Mouse (Mus musculus): Measurements from ENCODE around the gene Aldh4a1. TPM values are rescaled to one million over a fixed set of nuclear protein-coding genes. Genes with fewer than 3 reads are reported as not detected.

Gene Aldh4a1
- total and polyA plus RNA-seq, 2 experiments from 2014 or later: 26.6 to 43.3 TPM

DNA sequence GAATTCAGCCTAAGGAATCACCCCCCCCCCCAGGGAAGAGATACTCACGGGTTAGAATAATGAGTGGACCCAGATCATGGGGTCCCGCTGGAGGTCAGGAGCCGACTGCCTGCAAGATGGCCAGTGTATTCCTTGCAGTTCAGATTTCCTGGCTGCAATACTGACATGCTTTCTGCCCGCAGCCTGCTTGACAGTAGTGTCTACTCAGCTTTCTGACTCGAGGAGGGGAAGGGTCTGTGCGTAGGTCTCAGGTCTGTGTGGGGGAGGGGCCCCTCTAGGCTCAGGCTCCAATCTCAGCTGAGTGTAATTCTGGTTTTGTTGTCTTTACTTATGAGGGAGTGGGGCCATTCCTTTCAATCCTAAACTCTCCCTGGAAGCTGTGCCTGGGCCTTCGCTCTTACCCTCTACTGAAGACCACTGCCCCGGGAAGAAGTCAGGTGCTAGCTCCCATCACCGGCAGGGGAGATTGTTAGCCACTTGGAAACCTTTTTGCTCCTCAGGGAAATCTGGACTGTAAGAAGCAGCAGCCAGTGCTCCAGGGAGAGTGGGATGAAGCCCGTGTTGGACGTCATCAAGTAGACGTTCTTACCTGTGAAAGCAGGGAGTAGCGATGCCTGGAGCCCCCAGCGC is 46.3 kb upstream of the Aldh4a1 start:
- 48% methylated on average over 14 of the region's 14 CpGs for WGBS
- ATAC-seq (no peak), DNase-seq (ENCODE audit: low spot score) (peak; percentile 36)
- Histone ChIP-seq H3K27ac (no peak overlapping the region), H3K9me3 (ENCODE audit: low read length) (no peaks in the 10 kb centered on the region), H3K4me2 (ENCODE audit: low read depth, low read length) (peak overlapping the region; percentile 75), H3K36me3 (ENCODE audit: insufficient read depth, low read length) (no peaks in the 10 kb centered on the region), H3K27me3 (ENCODE audit: insufficient read depth, low read length) (no peaks in the 10 kb centered on the region), H3K4me1 (ENCODE audit: insufficient read depth, low read length) (peaks cover 36% of the 10 kb centered on the region), H3K4me3 (ENCODE audit: low read length) (peak overlapping the region; percentile 90), H3K9ac (replicated peaks; ENCODE audit: low read length) (peak overlapping the region; percentile 91)
- no peak for TF ChIP-seq CTCF (IDR thresholded peaks at IDR 0.05; ENCODE audit: low read depth)

DNA sequence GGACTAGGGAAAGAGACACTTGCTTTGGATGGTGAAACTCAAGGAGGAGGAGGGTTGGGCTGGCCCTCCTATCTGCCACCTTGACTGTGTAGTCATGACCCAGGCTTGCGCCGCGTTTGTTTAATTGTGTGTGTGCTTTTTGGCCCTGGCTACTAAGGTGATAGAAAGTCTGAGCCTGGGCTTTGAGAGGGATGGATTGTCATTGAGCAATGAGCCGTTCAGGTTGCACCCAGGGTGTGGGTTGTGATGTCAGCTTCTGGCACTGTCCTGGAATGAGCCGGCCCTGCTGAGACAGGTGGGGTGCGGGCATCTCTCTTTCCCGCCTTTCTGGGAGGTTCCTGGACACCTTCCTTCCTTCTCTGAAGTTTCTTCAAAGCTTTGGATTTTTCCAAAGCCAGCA is 45.7 kb upstream of the Aldh4a1 start:
- H3K9ac ChIP-seq (replicated peaks; ENCODE audit: low read length): no peak overlapping the region
- 85% methylated on average over 7 of the region's 7 CpGs for WGBS
- DNase-seq (ENCODE audit: low spot score) (no peak), ATAC-seq (no peak)
- H3K4me3 ChIP-seq (ENCODE audit: low read length): peak overlapping the region; percentile 90
- TF ChIP-seq CTCF (IDR thresholded peaks at IDR 0.05; ENCODE audit: low read depth): no peak
- peak overlapping the region; percentile 75 for H3K4me2 ChIP-seq (ENCODE audit: low read depth, low read length)
- H3K4me1 ChIP-seq (ENCODE audit: insufficient read depth, low read length): peaks cover 42% of the 10 kb centered on the region
- H3K9me3 ChIP-seq (ENCODE audit: low read length): no peaks in the 10 kb centered on the region
- no peaks in the 10 kb centered on the region for H3K36me3 ChIP-seq (ENCODE audit: insufficient read depth, low read length)
- H3K27me3 ChIP-seq (ENCODE audit: insufficient read depth, low read length): no peaks in the 10 kb centered on the region
- H3K27ac ChIP-seq: no peak overlapping the region

DNA sequence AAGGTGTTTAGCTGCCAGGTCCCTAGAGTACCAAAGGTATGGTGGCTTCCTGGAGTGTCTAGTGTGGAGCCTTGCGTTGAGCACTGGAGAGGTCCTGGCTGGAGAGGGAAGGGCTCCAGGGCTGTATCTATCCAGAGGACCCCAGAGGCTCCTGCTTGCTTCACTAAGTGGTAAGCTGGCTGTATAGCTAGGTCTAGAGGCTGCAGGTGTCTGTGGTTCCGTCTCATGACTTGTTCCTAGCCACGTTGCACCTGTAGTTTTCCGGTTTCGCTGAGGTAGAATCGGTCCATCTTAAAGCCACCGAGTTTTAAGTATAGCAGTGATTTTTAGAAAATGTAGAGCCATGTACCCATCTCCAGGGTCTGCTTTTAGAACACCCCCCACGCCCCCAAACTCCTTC is 44.3 kb upstream of the Aldh4a1 start:
- peaks cover 52% of the 10 kb centered on the region for H3K4me1 ChIP-seq (ENCODE audit: insufficient read depth, low read length)
- H3K4me3 ChIP-seq (ENCODE audit: low read length): no peak overlapping the region
- H3K9ac ChIP-seq (replicated peaks; ENCODE audit: low read length): no peak overlapping the region
- no peak for DNase-seq (ENCODE audit: low spot score)
- no peaks in the 10 kb centered on the region for H3K27me3 ChIP-seq (ENCODE audit: insufficient read depth, low read length)
- H3K4me2 ChIP-seq (ENCODE audit: low read depth, low read length): peak overlapping the region; percentile 75; the same call in 1 of the 2 replicates
- H3K27ac ChIP-seq: no peak overlapping the region
- H3K36me3 ChIP-seq (ENCODE audit: insufficient read depth, low read length): no peaks in the 10 kb centered on the region
- no peak for ATAC-seq
- no peak for TF ChIP-seq CTCF (IDR thresholded peaks at IDR 0.05; ENCODE audit: low read depth)
- WGBS: 90% methylated on average over 8 of the region's 8 CpGs
- no peaks in the 10 kb centered on the region for H3K9me3 ChIP-seq (ENCODE audit: low read length)

DNA sequence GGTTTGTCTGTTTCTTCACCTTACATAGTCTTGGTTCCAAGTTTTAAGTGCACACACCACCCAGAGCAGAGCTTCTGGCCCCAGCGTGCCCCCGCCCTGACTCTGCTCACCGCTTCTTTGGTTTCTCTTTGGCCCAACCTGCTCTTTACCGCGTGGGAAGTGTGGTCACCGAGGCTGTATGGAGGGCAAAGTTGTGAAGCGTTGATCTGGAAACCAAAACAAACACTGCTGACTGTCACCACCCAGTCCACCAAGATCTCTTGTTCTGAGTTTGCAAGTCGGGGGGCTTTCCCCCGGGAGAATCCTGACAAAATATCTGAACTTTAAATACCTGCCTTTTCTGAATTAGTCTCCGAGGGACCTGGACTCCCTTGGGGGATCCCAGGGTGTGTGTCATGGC is 43.7 kb upstream of the Aldh4a1 start:
- H3K4me1 ChIP-seq (ENCODE audit: insufficient read depth, low read length): peaks cover 52% of the 10 kb centered on the region
- ATAC-seq: no peak
- no peaks in the 10 kb centered on the region for H3K9me3 ChIP-seq (ENCODE audit: low read length)
- H3K36me3 ChIP-seq (ENCODE audit: insufficient read depth, low read length): no peaks in the 10 kb centered on the region
- H3K4me3 ChIP-seq (ENCODE audit: low read length): no peak overlapping the region
- 58% methylated on average over 10 of the region's 10 CpGs for WGBS
- no peak for TF ChIP-seq CTCF (IDR thresholded peaks at IDR 0.05; ENCODE audit: low read depth)
- no peak for DNase-seq (ENCODE audit: low spot score)
- H3K4me2 ChIP-seq (ENCODE audit: low read depth, low read length): no peak overlapping the region
- H3K9ac ChIP-seq (replicated peaks; ENCODE audit: low read length): no peak overlapping the region
- H3K27me3 ChIP-seq (ENCODE audit: insufficient read depth, low read length): no peaks in the 10 kb centered on the region
- no peak overlapping the region for H3K27ac ChIP-seq

DNA sequence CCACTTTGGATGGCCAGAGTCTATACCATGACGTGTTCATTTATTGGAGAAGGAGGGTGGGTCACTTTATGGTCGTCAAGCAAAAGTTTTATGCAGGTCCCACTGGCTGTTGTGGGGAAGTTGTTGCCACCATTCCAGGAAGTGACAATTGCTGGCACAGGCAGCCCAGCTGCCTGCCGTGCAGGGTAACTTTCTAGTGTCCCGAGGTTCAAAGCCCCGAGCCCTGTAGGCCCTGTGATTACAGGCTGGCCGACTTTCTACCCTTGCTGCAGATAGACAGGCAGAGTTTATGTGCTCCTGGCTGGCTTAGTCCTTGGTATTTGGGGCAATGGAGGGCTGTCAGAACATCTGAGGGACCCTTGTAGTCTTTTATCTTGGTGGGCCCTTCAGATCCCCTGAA is 43.2 kb upstream of the Aldh4a1 start:
- H3K4me2 ChIP-seq (ENCODE audit: low read depth, low read length): no peak overlapping the region
- H3K9ac ChIP-seq (replicated peaks; ENCODE audit: low read length): no peak overlapping the region
- H3K9me3 ChIP-seq (ENCODE audit: low read length): no peaks in the 10 kb centered on the region
- no peak for DNase-seq (ENCODE audit: low spot score)
- H3K36me3 ChIP-seq (ENCODE audit: insufficient read depth, low read length): no peaks in the 10 kb centered on the region
- peaks cover 57% of the 10 kb centered on the region for H3K4me1 ChIP-seq (ENCODE audit: insufficient read depth, low read length)
- no peaks in the 10 kb centered on the region for H3K27me3 ChIP-seq (ENCODE audit: insufficient read depth, low read length)
- WGBS: 57% methylated on average over 6 of the region's 6 CpGs
- H3K4me3 ChIP-seq (ENCODE audit: low read length): no peak overlapping the region
- TF ChIP-seq CTCF (IDR thresholded peaks at IDR 0.05; ENCODE audit: low read depth): no peak
- no peak for ATAC-seq
- H3K27ac ChIP-seq: no peak overlapping the region

DNA sequence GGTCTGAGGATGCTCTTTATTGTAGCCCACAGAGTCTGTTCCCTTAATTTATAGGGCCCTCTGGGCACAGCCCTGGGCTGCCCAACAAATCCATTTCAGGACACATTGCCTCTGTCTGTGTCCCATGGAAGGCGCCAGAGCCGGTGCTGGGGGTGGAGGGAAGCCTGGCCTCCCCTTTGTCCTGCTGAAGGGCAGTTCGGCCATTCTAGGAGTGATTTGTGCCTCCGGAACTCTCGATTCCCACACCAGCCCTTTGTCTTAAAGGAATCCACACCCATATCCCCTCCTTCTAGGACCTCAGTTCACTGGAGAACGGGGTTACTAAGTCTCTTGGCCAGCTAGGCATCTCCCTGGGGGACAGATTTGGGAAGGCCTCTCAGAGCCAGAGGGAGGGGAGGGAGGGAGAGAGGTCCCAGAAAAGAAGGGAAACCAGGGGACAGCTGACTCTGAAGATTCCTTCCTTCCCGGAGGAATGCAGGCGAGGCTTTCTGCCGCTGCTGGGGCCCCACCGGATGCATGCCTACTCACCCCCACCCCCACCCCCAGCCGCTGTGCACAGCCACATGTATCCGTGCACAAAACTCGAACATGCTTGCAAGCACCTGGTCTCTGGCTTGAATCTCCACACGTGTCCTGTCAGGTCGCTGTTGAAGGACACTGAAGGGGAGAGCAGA is 41.9 kb upstream of the Aldh4a1 start:
- no peak for TF ChIP-seq CTCF (IDR thresholded peaks at IDR 0.05; ENCODE audit: low read depth)
- WGBS: 9% methylated on average over 15 of the region's 15 CpGs
- Histone ChIP-seq H3K27ac (peak overlapping the region; percentile 65), H3K9ac (replicated peaks; ENCODE audit: low read length) (peak overlapping the region; percentile 33; the same call in 1 of the 2 replicates), H3K27me3 (ENCODE audit: insufficient read depth, low read length) (no peaks in the 10 kb centered on the region), H3K9me3 (ENCODE audit: low read length) (no peaks in the 10 kb centered on the region), H3K36me3 (ENCODE audit: insufficient read depth, low read length) (no peaks in the 10 kb centered on the region), H3K4me1 (ENCODE audit: insufficient read depth, low read length) (peaks cover 57% of the 10 kb centered on the region), H3K4me3 (ENCODE audit: low read length) (peak overlapping the region; percentile 9), H3K4me2 (ENCODE audit: low read depth, low read length) (peak overlapping the region; percentile 51)
- ATAC-seq (peak; percentile 24; the same call in 1 of the 2 replicates), DNase-seq (ENCODE audit: low spot score) (peak; percentile 40)
